In the genomic region with DNA sequence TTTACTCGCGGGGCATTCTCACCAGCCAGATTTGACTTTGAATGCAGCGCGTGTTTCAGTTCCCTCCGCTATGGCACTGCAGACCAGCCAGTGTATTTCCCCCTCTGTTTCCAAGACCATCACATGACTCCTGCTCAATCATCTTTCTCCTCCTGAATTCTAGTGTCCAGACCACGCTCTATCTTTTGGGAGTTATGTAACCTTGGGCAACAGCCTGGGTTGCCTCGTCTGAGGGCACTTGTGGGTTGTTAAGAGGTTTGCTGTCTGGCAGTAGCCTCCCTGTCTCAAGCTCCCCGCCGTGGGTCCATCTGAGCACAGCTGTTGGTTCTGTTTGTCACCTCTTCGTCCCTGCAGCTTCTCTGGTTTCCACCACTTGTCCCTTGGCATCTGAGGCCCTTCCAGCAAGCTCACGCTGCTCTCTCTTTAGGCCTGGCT, we compare ENCODE assay signal across 15 mouse cellular contexts.
A peak's percentile ranks its signal among the peaks of the same experiment; 100 is the strongest.
DNase-seq lines count a peak whose midpoint lies in the region; ATAC-seq and TF ChIP-seq lines count a peak whose summit lies in the region.
"Had no signal": no experiment of that assay in that cellular context is flagged by ENCODE, and none has a peak within 500 bp of the region (broad histone marks: within the 10 kb centered on the region; RNA-seq: fewer than 3 reads in every experiment).

No protein-coding gene starts in this region.

- no peaks in the 10 kb centered on the region for H3K79me2 ChIP-seq in CH12.LX (replicated peaks; ENCODE audit: control insufficient read depth, extremely low read depth, insufficient read depth, poor library complexity, severe bottlenecking)

- in situ Hi-C loops in CH12.LX (cut with MboI; ENCODE audit: low pct_ligation_motif_present, low pct_unique_long_range_greater_than_20kb, low sequenced_read_pairs) = loop anchor here (10.0 kb wide), 2 partner anchors 509 to 539 kb away; partner anchors contain the start of gene Zfp36l1

- peak overlapping the region; percentile 84 for H3K27ac ChIP-seq in CH12.LX (ENCODE audit: insufficient read depth, low read depth)
- no peak overlapping the region for H3K27ac ChIP-seq in limb, embryonic 13.5 days
- no peak overlapping the region for H3K27ac ChIP-seq in stomach, postnatal 0 days (replicated peaks)
- no peak overlapping the region for H3K27ac ChIP-seq in forebrain, embryonic 10.5 days
- H3K27ac ChIP-seq: forebrain, embryonic 12.5 days; hindbrain, embryonic 14.5 days; macrophage; midbrain, embryonic 12.5 days had no signal

- WGBS in limb, embryonic 13.5 days = 82% methylated on average over 11 of the region's 11 CpGs
- 80% methylated on average over 11 of the region's 11 CpGs for WGBS in stomach, postnatal 0 days
- WGBS in forebrain, embryonic 10.5 days = 91% methylated on average over 11 of the region's 11 CpGs

- H3K4me3 ChIP-seq in CH12.LX (replicated peaks in 1 of 3; ENCODE audit: low read depth in 2 of 3, low read length in 2 of 3, poor library complexity in 1 of 3) = peak overlapping the region in 1 of 3 experiments; percentile 14
- no peak overlapping the region for H3K4me3 ChIP-seq in limb, embryonic 13.5 days
- no peak overlapping the region for H3K4me3 ChIP-seq in stomach, postnatal 0 days (ENCODE audit: low read depth, low read length)
- H3K4me3 ChIP-seq in forebrain, embryonic 10.5 days = no peak overlapping the region
- H3K4me3 ChIP-seq: forebrain, embryonic 12.5 days; midbrain, embryonic 12.5 days had no signal

- dilution Hi-C loops in CH12.LX (cut with MboI; ENCODE audit: extremely low pct_ligation_motif_present, extremely low pct_unique_long_range_greater_than_20kb, low sequenced_read_pairs) = no loop called here

- H3K4me2 ChIP-seq in CH12.LX (ENCODE audit: insufficient read depth, low read depth, poor library complexity, severe bottlenecking) = no peak overlapping the region
- H3K4me2 ChIP-seq in limb, embryonic 13.5 days (replicated peaks) = no peak overlapping the region
- H3K4me2 ChIP-seq in stomach, postnatal 0 days (replicated peaks; ENCODE audit: low read depth) = no peak overlapping the region
- H3K4me2 ChIP-seq: forebrain, embryonic 12.5 days; hindbrain, embryonic 14.5 days; midbrain, embryonic 12.5 days had no signal

- peaks cover 0 to 12% of the 10 kb centered on the region in 2 experiments for H3K36me3 ChIP-seq in CH12.LX (replicated peaks in 1 of 2; ENCODE audit: control insufficient read depth in 1 of 2, insufficient read depth in 1 of 2, low read length in 1 of 2)
- no peaks in the 10 kb centered on the region for H3K36me3 ChIP-seq in limb, embryonic 13.5 days
- H3K36me3 ChIP-seq in stomach, postnatal 0 days (ENCODE audit: control insufficient read depth, insufficient read depth, low read length) = no peaks in the 10 kb centered on the region
- no peaks in the 10 kb centered on the region for H3K36me3 ChIP-seq in forebrain, embryonic 10.5 days (replicated peaks)
- H3K36me3 ChIP-seq: forebrain, embryonic 12.5 days; midbrain, embryonic 12.5 days had no signal

- no peak for TF ChIP-seq POLR2A in CH12.LX (IDR thresholded peaks at IDR 0.05; ENCODE audit: low read depth, low read length)

- TF ChIP-seq RAD21 in CH12.LX (IDR thresholded peaks at IDR 0.05; ENCODE audit: low read depth, low read length) = no peak; the same call in 1 of the 2 replicates

- H3K27me3 ChIP-seq in CH12.LX (replicated peaks) = no peaks in the 10 kb centered on the region
- H3K27me3 ChIP-seq in limb, embryonic 13.5 days = no peaks in the 10 kb centered on the region
- no peaks in the 10 kb centered on the region for H3K27me3 ChIP-seq in stomach, postnatal 0 days (ENCODE audit: control insufficient read depth, insufficient read depth, low read length)
- H3K27me3 ChIP-seq in forebrain, embryonic 10.5 days (ENCODE audit: poor library complexity, severe bottlenecking) = peaks cover 45% of the 10 kb centered on the region

- H3K9ac ChIP-seq in CH12.LX (ENCODE audit: insufficient read depth, low read depth) = no peak overlapping the region
- H3K9ac ChIP-seq in limb, embryonic 13.5 days = no peak overlapping the region
- no peak overlapping the region for H3K9ac ChIP-seq in stomach, postnatal 0 days (ENCODE audit: low read length)
- H3K9ac ChIP-seq: forebrain, embryonic 12.5 days; hindbrain, embryonic 14.5 days; midbrain, embryonic 12.5 days had no signal

- H3K9me3 ChIP-seq in CH12.LX (replicated peaks; ENCODE audit: low read length) = no peaks in the 10 kb centered on the region
- no peaks in the 10 kb centered on the region for H3K9me3 ChIP-seq in limb, embryonic 13.5 days
- no peaks in the 10 kb centered on the region for H3K9me3 ChIP-seq in stomach, postnatal 0 days (ENCODE audit: control insufficient read depth, low read length)
- H3K9me3 ChIP-seq in forebrain, embryonic 10.5 days = no peaks in the 10 kb centered on the region
- H3K9me3 ChIP-seq: forebrain, embryonic 12.5 days; midbrain, embryonic 12.5 days had no signal

- no peak for DNase-seq in CH12.LX (ENCODE audit: extremely low read depth)
- peak; percentile 71 for DNase-seq in gastrocnemius, adult 18-20 months (ENCODE audit: low spot score)
- DNase-seq in lung, postnatal 10 days = peak; percentile 31
- DNase-seq in stomach, postnatal 0 days (ENCODE audit: low spot score) = no peak
- no peak for DNase-seq in forebrain, embryonic 10.5 days (ENCODE audit: extremely low spot score, low spot score)
- DNase-seq in cerebellum, postnatal 36 days = no peak
- DNase-seq: cerebellum, adult 8-10 months; heart, postnatal 10 days; left cerebral cortex, postnatal 4 days had no signal

- no peak for TF ChIP-seq CTCF in CH12.LX (conservative IDR thresholded peaks at IDR 0.05 in 1 of 2, IDR thresholded peaks at IDR 0.05 in 1 of 2; ENCODE audit: low read depth in 2 of 2, low read length in 2 of 2)
- no peak for TF ChIP-seq CTCF in stomach, postnatal 0 days (IDR thresholded peaks at IDR 0.05; ENCODE audit: low read depth)

- H3K4me1 ChIP-seq in CH12.LX (ENCODE audit: control insufficient read depth in 1 of 2, insufficient read depth in 2 of 2) = peaks cover 14 to 35% of the 10 kb centered on the region in 2 experiments
- peaks cover 52% of the 10 kb centered on the region for H3K4me1 ChIP-seq in limb, embryonic 13.5 days
- peaks cover under 1% of the 10 kb centered on the region for H3K4me1 ChIP-seq in stomach, postnatal 0 days (replicated peaks; ENCODE audit: control insufficient read depth, insufficient read depth)
- peaks cover 55% of the 10 kb centered on the region for H3K4me1 ChIP-seq in forebrain, embryonic 10.5 days

- peak; percentile 85 for TF ChIP-seq EP300 in CH12.LX (IDR thresholded peaks at IDR 0.05; ENCODE audit: low read length)
- no peak for TF ChIP-seq EP300 in stomach, postnatal 0 days (optimal IDR thresholded peaks at IDR 0.05)

- 0 out of 2 replicates have a peak, but pooled peaks have one; percentile 37 for ATAC-seq in limb, embryonic 13.5 days (ENCODE audit: low FRiP score, low read depth)
- ATAC-seq in stomach, postnatal 0 days (ENCODE audit: low FRiP score, low TSS enrichment) = no peak
- ATAC-seq: intestine, postnatal 0 days had no signal

TF ChIP-seq in CH12.LX, 34 proteins besides CTCF, POLR2A, EP300 and RAD21 (continues in another document):
- TF ChIP-seq UBTF (IDR thresholded peaks at IDR 0.05; ENCODE audit: low read depth, low read length) (no peak), TBP (conservative IDR thresholded peaks at IDR 0.05; ENCODE audit: low read depth, low read length) (0 out of 2 replicates have a peak, but pooled peaks have one; percentile 26), IRF4 (IDR thresholded peaks at IDR 0.05; ENCODE audit: low read depth, low read length) (peak; percentile 89; the same call in 1 of the 2 replicates), HCFC1 (IDR thresholded peaks at IDR 0.05; ENCODE audit: low read depth, low read length) (no peak), ELF1 (IDR thresholded peaks at IDR 0.05; ENCODE audit: low read depth, low read length) (no peak), JUND (conservative IDR thresholded peaks at IDR 0.05; ENCODE audit: low read depth, low read length) (no peak), GABPA (IDR thresholded peaks at IDR 0.05; ENCODE audit: insufficient replicate concordance, low read depth, low read length) (no peak), USF1 (IDR thresholded peaks at IDR 0.05; ENCODE audit: low read depth, low read length) (peak; percentile 68), USF2 (conservative IDR thresholded peaks at IDR 0.05; ENCODE audit: low read depth, low read length) (peak; percentile 65), KAT2A (IDR thresholded peaks at IDR 0.05; ENCODE audit: insufficient replicate concordance, low read length) (no peak), CHD1 (IDR thresholded peaks at IDR 0.05; ENCODE audit: low read depth, low read length) (no peak), POLR2AphosphoS2 (IDR thresholded peaks at IDR 0.05; ENCODE audit: low read depth, low read length) (no peak), JUN (IDR thresholded peaks at IDR 0.05; ENCODE audit: insufficient read depth, low read depth, low read length) (no peak), NRF1 (IDR thresholded peaks at IDR 0.05; ENCODE audit: low read depth, low read length) (no peak), MAX (IDR thresholded peaks at IDR 0.05; ENCODE audit: low read length) (peak; percentile 80; the same call in 1 of the 2 replicates), PAX5 (IDR thresholded peaks at IDR 0.05; ENCODE audit: low read length) (no peak), CHD2 (IDR thresholded peaks at IDR 0.05; ENCODE audit: low read length) (no peak), MAFK (IDR thresholded peaks at IDR 0.05; ENCODE audit: insufficient replicate concordance, low read length) (no peak), MYC (IDR thresholded peaks at IDR 0.05; ENCODE audit: low read depth, low read length) (0 out of 2 replicates have a peak, but pooled peaks have one; percentile 17), E2F4 (IDR thresholded peaks at IDR 0.05; ENCODE audit: insufficient replicate concordance, low read depth, low read length) (no peak), TCF12 (IDR thresholded peaks at IDR 0.05; ENCODE audit: low read depth, low read length) (peak; percentile 39), MXI1 (IDR thresholded peaks at IDR 0.05; ENCODE audit: low read depth, low read length) (0 out of 2 replicates have a peak, but pooled peaks have one; percentile 3), BHLHE40 (IDR thresholded peaks at IDR 0.05; ENCODE audit: low read depth, low read length) (peak; percentile 76), SMC3 (IDR thresholded peaks at IDR 0.05; ENCODE audit: low read depth, low read length) (no peak), ZKSCAN1 (IDR thresholded peaks at IDR 0.05; ENCODE audit: borderline replicate concordance, low read depth, low read length) (no peak), ETS1 (conservative IDR thresholded peaks at IDR 0.05; ENCODE audit: low read depth, low read length) (peak; percentile 17; the same call in 1 of the 2 replicates), MAZ (IDR thresholded peaks at IDR 0.05; ENCODE audit: low read depth, low read length) (no peak), MEF2A (IDR thresholded peaks at IDR 0.05; ENCODE audit: borderline replicate concordance, low read depth, low read length) (0 out of 2 replicates have a peak, but pooled peaks have one; percentile 34), ZC3H11A (IDR thresholded peaks at IDR 0.05; ENCODE audit: low read depth, low read length) (no peak)

Comparison
In these comparisons a context has a peak if more than half of its experiments do, and no peak if none do; other contexts are left out.
1. DNase-seq: peak in gastrocnemius, adult 18-20 months (single experiment) and lung, postnatal 10 days (single experiment); none in CH12.LX (single experiment), stomach, postnatal 0 days (single experiment), forebrain, embryonic 10.5 days (single experiment) and cerebellum, postnatal 36 days (0 of 2).